Mouse (Mus musculus): ENCODE measurements around the gene Asap3. TPM values are rescaled to one million over a fixed set of nuclear protein-coding genes. Genes with fewer than 3 reads are reported as not detected.

The Asap3 gene
- total RNA-seq, 2 experiments from 2014 or later: 2.2 to 2.5 TPM

DNA sequence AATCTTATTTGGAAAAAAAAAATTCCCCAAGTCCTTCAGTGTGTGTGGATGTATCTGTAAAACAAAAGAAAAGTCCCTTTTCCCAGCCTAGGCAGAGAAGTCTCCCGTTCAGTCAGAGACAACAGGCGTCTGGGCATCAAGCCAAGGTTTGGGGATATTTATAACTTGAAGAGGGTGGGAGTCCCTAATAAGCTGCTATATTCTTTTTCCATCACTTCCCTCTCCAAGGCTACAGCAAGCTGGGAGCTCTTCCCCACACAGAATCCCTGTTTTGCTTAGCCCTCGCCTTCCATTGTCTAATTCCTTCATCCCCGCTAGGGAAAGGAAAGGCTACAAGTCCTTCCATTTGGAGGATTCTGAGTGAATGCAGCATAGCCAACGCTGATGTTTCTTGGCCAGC, 78.3 kb downstream of the Asap3 start, which contains the start of gene Zfp46:
TSS of gene Zfp46 (plus strand) at position 229 of the 400 bp plus-strand sequence.
- intact Hi-C loops (cut with DNase I): no loop called here
- DNase-seq (ENCODE audit: low spot score in 2 of 2): peak; percentile 76 to 80

DNA sequence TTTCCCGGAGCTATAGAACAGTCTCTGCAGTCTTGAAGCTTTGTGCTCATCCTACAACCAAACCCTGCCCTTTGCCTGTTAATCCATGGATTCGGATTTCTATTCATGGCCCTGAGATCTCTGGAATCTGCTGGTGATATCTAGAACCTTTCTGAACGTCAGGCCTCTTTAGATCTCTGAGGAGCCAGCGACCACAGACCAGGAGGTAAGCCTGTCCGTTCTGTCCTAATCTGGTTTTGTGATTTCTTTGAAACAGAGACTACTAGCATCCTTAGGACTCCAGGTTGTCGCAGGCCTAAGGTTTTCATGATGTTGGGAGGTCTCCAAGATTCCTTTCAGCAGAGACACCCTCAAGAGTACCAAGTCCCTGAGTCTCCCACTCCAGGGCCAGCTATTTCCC, 78.7 kb downstream of the Asap3 start:
- intact Hi-C loops (cut with DNase I): loop anchor here (1.0 kb wide), 1 partner anchor 25 kb away; the partner anchor contains the start of gene Hnrnpr
- peak in 1 of 2 experiments; percentile 27 for DNase-seq (ENCODE audit: low spot score in 2 of 2)

DNA sequence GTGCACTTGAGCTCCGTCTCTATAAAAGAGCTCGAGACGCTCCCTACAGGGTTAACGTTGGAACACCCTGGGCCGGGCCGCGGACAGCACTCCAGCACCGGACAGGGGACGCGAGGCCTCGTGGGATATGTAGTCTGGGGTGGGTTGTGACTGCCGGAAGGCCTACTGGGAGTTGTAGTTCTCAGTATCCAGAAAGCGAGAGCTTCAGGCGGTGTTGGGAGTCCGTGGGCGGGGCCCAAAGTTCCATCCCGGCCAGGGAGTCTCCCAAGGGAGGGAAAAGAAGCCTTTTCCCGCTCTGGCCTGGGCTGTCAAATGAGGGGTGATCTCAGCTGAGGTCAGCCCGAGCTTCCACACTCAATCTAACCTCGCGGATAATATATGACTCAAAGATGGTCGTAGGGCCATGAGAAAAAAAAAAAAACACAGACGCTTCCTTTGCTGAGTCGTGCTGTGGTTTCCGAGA, 79.2 kb downstream of the Asap3 start:
- DNase-seq (ENCODE audit: low spot score in 2 of 2): peak; percentile 92 to 94
- intact Hi-C loops (cut with DNase I): loop anchor here (1.0 kb wide), 1 partner anchor 25 kb away; the partner anchor contains the start of gene Hnrnpr

DNA sequence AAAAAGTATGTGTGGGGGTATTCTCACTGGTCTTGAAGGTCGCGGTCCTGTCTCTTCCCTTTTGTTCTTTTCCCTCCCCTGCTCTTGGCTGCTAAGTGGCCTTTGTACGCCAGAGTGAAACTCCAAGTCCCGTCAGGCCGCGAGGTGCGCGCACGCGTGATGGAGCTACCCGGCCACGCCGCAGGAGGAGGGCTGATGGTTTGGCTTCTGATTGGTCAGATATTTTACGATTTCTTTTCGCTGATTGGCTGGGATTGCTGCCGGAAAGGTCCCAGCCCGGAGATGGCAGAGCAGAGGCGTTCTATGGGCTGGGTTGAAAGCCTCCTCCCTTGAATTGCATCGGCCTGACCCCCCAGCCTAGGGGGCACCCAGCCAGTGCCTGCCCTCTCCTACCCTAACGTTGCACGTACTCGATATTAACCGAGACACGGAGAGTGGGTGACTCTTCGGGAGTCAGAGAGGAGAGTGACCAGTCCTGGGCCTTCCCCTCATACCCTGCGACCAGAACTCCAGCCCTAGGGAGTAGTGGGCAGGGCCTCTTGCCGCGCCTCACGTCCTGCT, 79.7 kb downstream of the Asap3 start:
- intact Hi-C loops (cut with DNase I): loop anchor here (1.0 kb wide), 1 partner anchor 24 kb away; the partner anchor contains the start of gene Hnrnpr
- DNase-seq (ENCODE audit: low spot score in 2 of 2): peak; percentile 94 to 96

DNA sequence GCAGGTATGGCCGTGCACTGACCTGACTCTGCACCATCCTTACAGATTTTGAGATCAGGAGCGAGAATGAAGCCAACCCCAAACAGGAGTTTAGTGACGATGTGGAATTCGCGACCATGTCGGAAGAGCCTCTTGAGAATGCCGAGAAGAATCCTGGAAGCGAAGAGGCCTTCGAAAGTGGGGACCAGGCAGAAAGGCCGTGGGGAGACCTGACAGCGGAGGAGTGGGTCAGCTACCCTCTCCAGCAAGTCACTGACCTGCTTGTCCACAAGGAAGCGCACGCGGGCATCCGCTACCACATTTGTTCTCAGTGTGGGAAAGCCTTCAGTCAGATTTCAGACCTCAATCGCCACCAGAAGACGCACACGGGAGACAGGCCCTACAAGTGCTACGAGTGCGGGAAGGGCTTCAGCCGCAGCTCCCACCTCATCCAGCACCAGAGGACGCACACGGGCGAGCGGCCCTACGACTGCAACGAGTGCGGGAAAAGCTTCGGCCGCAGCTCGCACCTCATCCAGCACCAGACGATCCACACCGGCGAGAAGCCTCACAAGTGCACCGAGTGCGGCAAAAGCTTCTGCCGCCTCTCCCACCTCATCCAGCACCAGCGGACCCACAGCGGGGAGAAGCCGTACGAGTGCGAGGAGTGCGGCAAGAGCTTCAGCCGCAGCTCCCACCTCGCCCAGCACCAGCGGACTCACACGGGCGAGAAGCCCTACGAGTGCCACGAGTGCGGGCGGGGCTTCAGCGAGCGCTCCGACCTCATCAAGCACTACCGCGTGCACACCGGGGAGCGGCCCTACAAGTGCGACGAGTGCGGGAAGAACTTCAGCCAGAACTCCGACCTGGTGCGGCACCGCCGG, 84.0 kb downstream of the Asap3 start:
- no peak for DNase-seq (ENCODE audit: low spot score in 2 of 2)
- intact Hi-C loops (cut with DNase I): no loop called here

DNA sequence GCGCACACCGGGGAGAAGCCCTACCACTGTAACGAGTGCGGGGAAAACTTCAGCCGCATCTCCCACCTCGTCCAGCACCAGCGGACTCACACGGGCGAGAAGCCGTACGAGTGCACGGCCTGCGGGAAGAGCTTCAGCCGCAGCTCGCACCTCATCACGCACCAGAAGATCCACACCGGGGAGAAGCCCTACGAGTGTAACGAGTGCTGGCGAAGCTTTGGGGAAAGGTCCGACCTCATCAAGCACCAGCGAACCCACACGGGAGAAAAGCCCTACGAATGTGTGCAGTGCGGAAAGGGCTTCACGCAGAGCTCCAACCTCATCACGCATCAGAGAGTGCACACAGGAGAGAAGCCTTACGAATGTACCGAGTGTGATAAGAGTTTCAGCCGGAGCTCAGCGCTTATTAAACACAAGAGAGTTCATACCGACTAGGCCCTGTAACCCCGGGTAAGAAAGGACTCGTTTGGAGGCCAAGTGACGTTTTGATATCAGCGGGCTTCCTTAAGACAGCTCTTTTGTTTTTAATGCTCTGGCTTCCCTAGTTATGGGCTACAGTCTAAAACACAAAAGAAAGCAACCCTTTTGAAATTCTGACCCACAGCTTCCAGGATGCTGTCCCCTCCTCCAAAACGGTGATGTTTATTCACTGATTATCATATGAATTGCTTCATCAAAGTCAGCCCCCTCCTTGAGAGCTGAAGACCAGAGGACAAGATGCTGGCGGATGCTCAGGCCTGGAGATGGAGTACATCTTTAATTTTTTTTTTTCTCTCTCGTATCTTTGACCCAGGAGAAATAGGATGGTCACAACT, 84.8 kb downstream of the Asap3 start:
- DNase-seq (ENCODE audit: low spot score in 2 of 2): no peak
- intact Hi-C loops (cut with DNase I): no loop called here

DNA sequence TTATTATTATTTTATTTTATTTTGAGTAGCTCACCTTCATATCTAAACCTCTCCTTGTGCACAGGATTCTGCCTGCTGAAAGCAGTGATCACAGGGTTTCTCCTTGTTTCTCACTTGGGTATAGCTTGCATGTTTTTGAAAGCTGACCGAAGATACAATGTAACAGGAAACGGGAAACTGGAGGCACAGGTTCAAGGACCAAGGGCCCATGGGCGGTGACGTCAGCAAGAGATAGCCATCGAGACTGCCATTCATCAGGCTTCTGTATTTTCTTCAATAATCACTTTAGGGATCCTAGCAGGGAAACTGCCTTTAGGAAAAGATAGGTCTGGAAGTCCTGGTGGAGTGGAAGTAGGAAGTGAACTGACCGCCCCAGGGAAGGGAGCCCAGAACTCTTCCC, 85.5 kb downstream of the Asap3 start:
- DNase-seq (ENCODE audit: low spot score in 2 of 2): no peak
- intact Hi-C loops (cut with DNase I): no loop called here

Other genes starting within 250 kb of the Asap3 start
- 10 to 100 TPM; 22.4 to 24.1 TPM for gene Gale, start 242.6 kb upstream of the Asap3 start, total RNA-seq (2021)
- gene Lypla2, start 233.7 kb upstream of the Asap3 start, total RNA-seq (2021): 10 to 100 TPM; 80.0 to 86.1 TPM
- gene Pithd1, start 219.1 kb upstream of the Asap3 start, total RNA-seq (2021): 10 to 100 TPM; 82.7 to 91.9 TPM
- gene Eloa, start 184.6 kb upstream of the Asap3 start, total RNA-seq (2021): 10 to 100 TPM; 27.7 to 29.4 TPM
- 100 to 1,000 TPM; 248 to 256 TPM for gene Rpl11, start 152.9 kb upstream of the Asap3 start, total RNA-seq (2021)
- 10 to 100 TPM; 35.3 to 40.7 TPM for gene Id3, start 62.9 kb upstream of the Asap3 start, total RNA-seq (2021)
- gene E2f2, start 34.0 kb upstream of the Asap3 start, total RNA-seq (2021): under 1 TPM; 0.61 to 0.72 TPM
- gene Tcea3, start 41.4 kb downstream of the Asap3 start, total RNA-seq (2021): under 1 TPM; 0.63 to 0.74 TPM
- 10 to 100 TPM; 61.7 to 63.2 TPM for gene Zfp46, start 78.3 kb downstream of the Asap3 start, total RNA-seq (2021)
- gene Hnrnpr, start 104.6 kb downstream of the Asap3 start, total RNA-seq (2021): 10 to 100 TPM; 80.1 to 83.0 TPM
- gene Htr1d, start 217.2 kb downstream of the Asap3 start, total RNA-seq (2021): 1 to 10 TPM; 1.9 to 7.2 TPM